Mouse (Mus musculus): ENCODE measurements at regions not wholly inside any gene's neighbourhood (a gene's known extent, or its start where the extent isn't known, plus 50 kb on each side); places are given as distances from the start of the nearest gene placed in this dataset.

DNA sequence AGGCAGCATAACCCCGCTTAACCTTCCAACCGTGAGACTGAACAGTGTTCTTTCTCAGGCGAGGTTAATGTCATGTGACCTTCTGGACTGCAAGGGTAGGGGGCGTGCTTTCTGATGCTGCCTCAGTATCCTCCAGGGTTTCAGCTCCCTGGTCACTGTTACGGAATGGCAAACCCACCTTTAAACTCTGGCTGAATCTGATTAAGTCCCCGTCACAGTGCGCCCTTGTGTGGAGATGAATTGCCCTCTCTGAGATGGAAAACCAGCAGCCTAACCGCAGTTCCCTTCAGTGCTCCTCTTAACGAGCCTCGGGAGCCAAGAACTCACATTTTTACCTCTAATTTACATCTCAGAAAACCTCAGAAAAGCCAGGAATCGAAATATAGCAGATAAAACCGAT, 260.0 kb downstream of the Dact1 start:
- no peak for DNase-seq (ENCODE audit: low read depth, low spot score)

DNA sequence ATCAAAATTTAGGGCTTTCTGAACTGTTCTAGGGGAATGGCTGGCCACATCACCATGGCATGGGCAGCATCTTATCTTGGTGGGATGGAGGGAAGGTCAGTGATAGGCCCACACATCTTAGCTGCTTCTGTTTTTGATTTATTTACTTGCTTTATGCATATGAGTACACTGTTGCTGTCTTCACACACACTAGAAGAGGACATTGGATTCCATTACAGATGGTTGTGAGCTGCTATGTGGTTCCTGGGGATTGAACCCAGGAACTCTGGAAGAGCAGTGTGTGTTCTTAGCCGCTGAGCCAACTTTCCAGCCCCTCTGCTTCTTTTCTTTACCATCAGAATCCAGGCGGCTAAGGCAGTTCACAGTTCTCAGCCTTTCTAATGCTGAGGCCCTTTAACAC, 260.4 kb downstream of the Dact1 start:
- no peak for DNase-seq (ENCODE audit: low read depth, low spot score)

- no peak for DNase-seq (ENCODE audit: low read depth, low spot score)
Observed at GRCm38 (mm10) chr12:71572833-71573446, 257.9 kb upstream of the Daam1 start.

GRCm38 (mm10) chr12:71573456-71573855, 257.4 kb upstream of the Daam1 start:
- no peak for DNase-seq (ENCODE audit: low read depth, low spot score)

- no peak for DNase-seq (ENCODE audit: low read depth, low spot score)
Observed at GRCm38 (mm10) chr12:71574685-71575084, 256.2 kb upstream of the Daam1 start.

DNA sequence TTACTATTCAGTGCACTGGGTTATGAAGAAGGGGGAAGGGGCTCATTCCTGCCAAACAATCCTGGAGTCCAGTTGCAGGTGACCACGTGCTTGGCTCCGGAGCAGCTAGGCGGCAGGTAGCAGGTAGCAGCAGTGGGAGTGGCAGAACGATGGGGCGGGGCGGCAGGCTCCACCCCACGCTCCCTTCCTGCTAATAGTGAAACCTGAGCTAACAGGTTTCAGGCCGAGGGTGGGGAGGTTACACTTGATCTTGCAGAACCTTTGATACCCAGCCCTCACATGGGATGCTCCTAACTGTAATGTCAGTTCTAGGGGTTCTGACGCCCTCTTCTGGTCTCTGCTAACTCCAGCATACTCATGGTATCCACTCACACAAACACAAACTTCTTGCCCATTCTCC, 253.5 kb upstream of the Daam1 start:
- peak; percentile 89 for DNase-seq (ENCODE audit: low read depth, low spot score)

DNA sequence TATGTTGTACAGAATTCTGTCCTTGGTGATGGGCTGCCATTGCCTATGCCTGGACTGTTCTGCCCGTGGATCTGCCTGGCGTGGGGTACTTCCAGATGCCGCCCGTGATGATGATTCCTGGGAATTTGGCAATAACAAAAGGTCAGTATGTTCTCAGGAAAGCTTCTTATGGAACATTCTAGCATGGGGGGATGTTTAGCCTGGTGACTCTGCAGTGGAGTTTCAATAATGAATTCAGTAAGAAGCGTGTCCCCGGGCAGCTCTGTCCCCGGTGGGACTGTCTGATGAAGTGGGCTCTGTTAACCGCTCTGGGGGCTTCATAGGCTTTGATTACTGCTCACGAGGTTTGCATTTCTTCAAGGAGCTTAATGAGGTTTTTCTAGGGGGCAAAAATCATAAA, 252.9 kb upstream of the Daam1 start:
- DNase-seq (ENCODE audit: low read depth, low spot score): no peak

DNA sequence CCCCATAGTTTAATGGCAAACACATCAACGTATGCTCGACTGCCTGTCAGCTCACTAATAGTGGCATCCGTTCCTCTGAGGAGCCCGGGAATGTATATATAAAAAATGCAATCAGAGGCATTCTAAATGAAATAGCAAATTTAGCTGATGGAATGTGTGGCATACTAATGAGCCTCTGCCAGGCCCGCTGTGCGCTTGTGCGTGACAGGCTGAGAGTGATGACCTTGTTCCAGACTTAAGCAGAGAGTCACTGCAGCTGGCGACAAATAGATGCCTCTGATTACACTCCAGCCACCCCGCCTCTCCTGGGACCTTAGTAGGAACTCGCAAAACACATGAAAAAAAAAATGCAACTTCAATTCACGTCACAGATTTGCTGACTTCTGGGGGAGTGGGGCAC, 252.0 kb upstream of the Daam1 start:
- no peak for DNase-seq (ENCODE audit: low read depth, low spot score)

GRCm38 (mm10) chr12:71580532-71581290, 250.2 kb upstream of the Daam1 start:
- DNase-seq (ENCODE audit: low read depth, low spot score): no peak

- no peak for DNase-seq (ENCODE audit: low read depth, low spot score)
Observed at GRCm38 (mm10) chr12:71584618-71585017, 246.3 kb upstream of the Daam1 start.

DNA sequence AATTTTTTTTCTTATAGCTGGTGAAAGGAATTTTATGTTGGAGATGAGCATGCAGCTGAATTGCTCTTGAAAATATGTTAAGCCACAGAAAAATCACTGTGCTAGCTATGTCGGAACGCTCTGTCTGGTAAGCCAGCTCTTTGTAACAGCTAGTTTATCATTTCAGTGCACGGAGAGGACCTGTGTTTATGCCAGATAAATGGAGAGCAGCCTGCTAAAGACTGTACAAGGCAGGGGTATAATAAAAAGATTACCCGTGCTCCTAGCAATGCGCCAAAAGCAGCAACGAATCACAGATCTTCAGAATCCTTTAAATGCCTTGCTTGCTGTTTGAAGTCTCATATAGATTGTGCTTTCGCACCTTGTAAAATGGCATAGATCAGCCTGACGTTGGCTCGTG, 232.2 kb upstream of the Daam1 start:
- DNase-seq (ENCODE audit: low read depth, low spot score): no peak

- DNase-seq (ENCODE audit: low read depth, low spot score): no peak
Observed at GRCm38 (mm10) chr12:71601091-71601690, 229.7 kb upstream of the Daam1 start.

GRCm38 (mm10) chr12:71603136-71603535, 227.7 kb upstream of the Daam1 start:
- DNase-seq (ENCODE audit: low read depth, low spot score): no peak

GRCm38 (mm10) chr12:71606366-71606765, 224.5 kb upstream of the Daam1 start:
- DNase-seq (ENCODE audit: low read depth, low spot score): no peak

- no peak for DNase-seq (ENCODE audit: low read depth, low spot score)
Observed at GRCm38 (mm10) chr12:71607966-71608365, 222.9 kb upstream of the Daam1 start.

- DNase-seq (ENCODE audit: low read depth, low spot score): no peak
Observed at GRCm38 (mm10) chr12:71613326-71613725, 217.6 kb upstream of the Daam1 start.

- no peak for DNase-seq (ENCODE audit: low read depth, low spot score)
Observed at GRCm38 (mm10) chr12:71614945-71615344, 215.9 kb upstream of the Daam1 start.

DNA sequence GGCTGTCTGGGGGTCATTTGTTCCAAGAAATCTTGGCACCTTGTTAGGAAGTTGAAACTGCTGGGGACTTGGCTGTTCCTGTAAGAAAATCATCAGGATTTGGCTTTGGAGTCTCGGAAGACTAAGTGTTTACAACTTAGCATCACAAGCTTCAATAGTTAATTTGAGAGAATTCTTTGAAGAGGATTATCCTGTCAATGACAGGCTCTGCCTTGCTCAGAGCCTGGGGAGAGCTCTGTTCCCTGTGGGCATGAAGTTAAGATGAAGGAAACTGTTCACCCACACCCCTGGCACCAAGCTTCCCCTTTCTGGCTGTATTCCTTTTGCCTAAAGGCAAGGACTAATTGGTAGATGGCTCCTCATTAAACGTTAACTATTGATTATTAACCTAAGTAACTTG, 215.5 kb upstream of the Daam1 start:
- no peak for DNase-seq (ENCODE audit: low read depth, low spot score)

DNA sequence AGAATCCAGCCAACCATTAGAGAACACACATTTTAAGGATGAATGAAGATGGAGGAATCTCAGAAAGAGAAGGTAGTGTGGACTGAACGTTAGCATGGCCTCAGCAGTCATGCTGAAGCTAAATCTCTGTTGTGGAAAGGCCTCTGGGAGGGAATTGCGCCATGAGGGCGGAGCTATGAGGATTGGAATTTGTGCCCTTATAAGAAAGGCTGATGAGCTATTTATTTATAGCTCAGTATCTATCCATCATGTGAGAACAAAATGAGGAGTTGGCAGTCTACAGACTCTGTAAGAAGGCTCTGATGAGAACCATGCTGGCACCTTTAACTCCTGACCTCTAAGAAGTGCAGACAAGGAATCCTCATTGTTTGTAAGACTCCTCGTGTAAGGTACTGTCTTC, 214.8 kb upstream of the Daam1 start:
- DNase-seq (ENCODE audit: low read depth, low spot score): no peak

- DNase-seq (ENCODE audit: low read depth, low spot score): no peak
Observed at GRCm38 (mm10) chr12:71618466-71618865, 212.4 kb upstream of the Daam1 start.

GRCm38 (mm10) chr12:71618956-71619355, 211.9 kb upstream of the Daam1 start:
- no peak for DNase-seq (ENCODE audit: low read depth, low spot score)

DNA sequence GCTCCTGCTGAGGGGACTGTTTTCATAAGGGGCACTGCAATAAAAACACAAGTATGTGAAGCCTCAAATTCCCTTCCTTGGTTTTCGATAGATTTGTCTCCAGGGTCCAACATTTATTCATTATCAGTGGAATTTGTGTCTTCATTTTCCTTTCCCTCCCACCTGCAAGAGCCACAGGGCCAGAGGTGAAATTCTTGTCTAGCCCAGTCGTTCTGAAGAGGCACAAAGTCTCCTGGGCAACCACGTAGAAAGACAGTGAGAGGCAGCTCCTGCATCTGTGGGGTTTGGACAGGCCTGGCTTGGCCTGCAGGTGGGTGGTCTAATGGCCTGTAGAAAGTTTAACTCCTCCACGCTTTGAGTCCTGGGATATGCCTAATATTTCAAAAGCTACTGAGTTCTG, 211.3 kb upstream of the Daam1 start:
- DNase-seq (ENCODE audit: low read depth, low spot score): no peak

DNA sequence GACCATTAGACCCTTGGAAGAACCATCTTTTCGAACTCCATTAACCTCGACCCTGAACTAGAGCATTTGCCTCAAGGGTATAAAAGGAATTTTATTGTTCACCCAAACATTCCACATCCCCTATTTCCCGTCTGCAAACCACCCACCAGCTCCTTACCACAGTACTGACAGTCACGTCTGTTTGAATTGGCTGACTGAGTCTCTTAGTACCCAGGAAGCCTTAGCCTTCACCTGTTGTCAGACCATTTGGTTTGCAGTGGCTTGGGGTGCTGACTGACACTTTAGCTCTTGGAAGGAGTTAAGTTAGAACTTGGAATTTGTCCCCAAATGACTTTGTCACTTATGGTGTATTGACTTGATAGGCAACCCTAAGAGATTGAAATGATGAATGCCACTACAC, 209.3 kb upstream of the Daam1 start:
- DNase-seq (ENCODE audit: low read depth, low spot score): no peak
